Mouse (Mus musculus) CH12.LX (cell line): ENCODE data around the gene Ccdc86. TPM values are rescaled to one million over a fixed set of nuclear protein-coding genes. Genes with fewer than 3 reads are reported as not detected.

Experiments
- DNase-seq: peaks from one replicate; pipeline ENCODE4 v3.0.0-alpha.2; 2013; ENCODE audit errors: extremely low read depth
- H3K27ac ChIP-seq: 2 replicates; pipeline ENCODE4 v1.5.1; 2012; ENCODE audit warnings: low read depth, mild to moderate bottlenecking, control low read depth, moderate library complexity; ENCODE audit not compliant: insufficient read depth
- H3K27me3 ChIP-seq: replicated peaks from 2 replicates; pipeline ENCODE3; 2012; ENCODE audit warnings: inconsistent platforms
- H3K36me3 ChIP-seq, 2 experiments: replicated peaks in 1 of 2; 2 replicates each; pipeline versions ENCODE3 to v1.6.1; 2012; ENCODE audit warnings: inconsistent platforms in 1 of 2, low read length in 1 of 2, mild to moderate bottlenecking in 1 of 2, mixed read lengths in 1 of 2, moderate library complexity in 1 of 2; ENCODE audit not compliant: control insufficient read depth in 1 of 2, insufficient read depth in 1 of 2
- H3K4me1 ChIP-seq, 2 experiments: 2 replicates each; pipeline ENCODE4 v1.6.1; 2012; ENCODE audit warnings: inconsistent platforms in 1 of 2, moderate library complexity in 1 of 2; ENCODE audit not compliant: insufficient read depth in 2 of 2, control insufficient read depth in 1 of 2
- H3K4me2 ChIP-seq: 2 replicates; pipeline ENCODE4 v1.6.1; 2012; ENCODE audit warnings: low read depth, mild to moderate bottlenecking, control low read depth; ENCODE audit not compliant: poor library complexity, insufficient read depth, severe bottlenecking
- H3K4me3 ChIP-seq, 3 experiments: fragments of 150-350 bp in 1 of 3; sonication (generic) in 1 of 3; replicated peaks in 1 of 3; 2 replicates each; pipeline versions ENCODE3 to v1.5.1; 2011 to 2012; ENCODE audit warnings: low read depth in 2 of 3, low read length in 2 of 3, mild to moderate bottlenecking in 2 of 3, moderate library complexity in 2 of 3, control low read depth in 1 of 3, improper control_type of control experiment in 1 of 3, inconsistent platforms in 1 of 3, mixed read lengths in 1 of 3; ENCODE audit not compliant: poor library complexity in 1 of 3
- H3K79me2 ChIP-seq: replicated peaks from 2 replicates; pipeline ENCODE4 v1.6.1; 2012; ENCODE audit warnings: mild to moderate bottlenecking, moderate library complexity; ENCODE audit not compliant: control insufficient read depth, poor library complexity, insufficient read depth, severe bottlenecking; ENCODE audit errors: extremely low read depth
- H3K9ac ChIP-seq: 2 replicates; pipeline ENCODE4 v1.6.1; 2012; ENCODE audit warnings: low read depth, mild to moderate bottlenecking, control low read depth, moderate library complexity; ENCODE audit not compliant: insufficient read depth
- H3K9me3 ChIP-seq: replicated peaks from 2 replicates; pipeline ENCODE3; 2012; ENCODE audit warnings: low read length, inconsistent platforms, mixed read lengths
- BHLHE40 ChIP-seq: IDR thresholded peaks from 2 replicates; pipeline ENCODE4 v1.6.1; 2011; ENCODE audit warnings: mild to moderate bottlenecking, low read depth, low read length, improper control_type of control experiment
- CTCF ChIP-seq, 2 experiments: IDR thresholded peaks in 1 of 2; conservative IDR thresholded peaks in 1 of 2; 2 replicates each; pipeline ENCODE4 v1.5.1; 2011 to 2012; ENCODE audit warnings: low read depth in 2 of 2, low read length in 2 of 2, improper control_type of control experiment in 1 of 2, inconsistent platforms in 1 of 2, mild to moderate bottlenecking in 1 of 2, moderate library complexity in 1 of 2
- ELF1 ChIP-seq: IDR thresholded peaks from 2 replicates; pipeline ENCODE4 v1.6.1; 2014; ENCODE audit warnings: low read depth, mild to moderate bottlenecking, inconsistent platforms, low read length, improper control_type of control experiment
- IRF4 ChIP-seq: IDR thresholded peaks from 2 replicates; pipeline ENCODE4 v1.6.1; 2014; ENCODE audit warnings: low read depth, mild to moderate bottlenecking, inconsistent platforms, low read length, improper control_type of control experiment
- MAX ChIP-seq: IDR thresholded peaks from 2 replicates; pipeline ENCODE4 v1.6.1; 2011; ENCODE audit warnings: low read length, improper control_type of control experiment
- MAZ ChIP-seq: IDR thresholded peaks from 2 replicates; pipeline ENCODE4 v1.6.1; 2012; ENCODE audit warnings: low read depth, mild to moderate bottlenecking, inconsistent platforms, low read length, improper control_type of control experiment, moderate library complexity
- POLR2A ChIP-seq: IDR thresholded peaks from 2 replicates; pipeline ENCODE4 v1.6.1; 2011; ENCODE audit warnings: low read depth, mild to moderate bottlenecking, improper control_type of control experiment, low read length
- POLR2AphosphoS2 ChIP-seq: IDR thresholded peaks from 2 replicates; pipeline ENCODE4 v1.6.1; 2011; ENCODE audit warnings: low read depth, low read length, improper control_type of control experiment
- RCOR1 ChIP-seq: conservative IDR thresholded peaks from 2 replicates; pipeline ENCODE4 v1.6.1; 2012; ENCODE audit warnings: low read depth, mild to moderate bottlenecking, inconsistent platforms, low read length, improper control_type of control experiment
- TCF12 ChIP-seq: IDR thresholded peaks from 2 replicates; pipeline ENCODE4 v1.6.1; 2014; ENCODE audit warnings: low read depth, mild to moderate bottlenecking, inconsistent platforms, low read length, improper control_type of control experiment
- USF1 ChIP-seq: IDR thresholded peaks from 2 replicates; pipeline ENCODE4 v1.6.1; 2014; ENCODE audit warnings: low read depth, mild to moderate bottlenecking, inconsistent platforms, low read length, improper control_type of control experiment
- USF2 ChIP-seq: conservative IDR thresholded peaks from 2 replicates; pipeline ENCODE4 v1.6.1; 2011; ENCODE audit warnings: low read depth, low read length, improper control_type of control experiment
- dilution Hi-C: fragments of 300-500 bp; cut with MboI; formaldehyde crosslinking; loops from 2 replicates; pipeline ENCODE4 v1.14.3; 2020; ENCODE audit warnings: low sequenced_read_pairs; ENCODE audit not compliant: extremely low pct_unique_long_range_greater_than_20kb, extremely low pct_ligation_motif_present
- in situ Hi-C: fragments of 300-500 bp; cut with MboI; formaldehyde crosslinking; loops from 3 replicates; pipeline ENCODE4 v1.14.3; 2019; ENCODE audit warnings: low sequenced_read_pairs, low pct_ligation_motif_present, low pct_unique_long_range_greater_than_20kb, mixed read lengths
- polyA plus RNA-seq: library from polyadenylated mRNA; unstranded; fragments of >175 nt; gene quantifications from 2 replicates; pipeline ENCODE4 v1.2.1, GENCODE M21; 2012; ENCODE audit warnings: low read depth; ENCODE audit not compliant: insufficient read length
- total RNA-seq, 2 experiments: library from RNA; depleted of rRNA; stranded (reverse); fragments of 300-350 nt in 1 of 2; fragments of >200 nt in 1 of 2; gene quantifications; 2 replicates each; pipeline ENCODE4 v1.2.3; 2012 to 2014

Ccdc86 gene
- total and polyA plus RNA-seq, 3 experiments, result 9.5 to 44.8 (median 10.8) TPM

DNA sequence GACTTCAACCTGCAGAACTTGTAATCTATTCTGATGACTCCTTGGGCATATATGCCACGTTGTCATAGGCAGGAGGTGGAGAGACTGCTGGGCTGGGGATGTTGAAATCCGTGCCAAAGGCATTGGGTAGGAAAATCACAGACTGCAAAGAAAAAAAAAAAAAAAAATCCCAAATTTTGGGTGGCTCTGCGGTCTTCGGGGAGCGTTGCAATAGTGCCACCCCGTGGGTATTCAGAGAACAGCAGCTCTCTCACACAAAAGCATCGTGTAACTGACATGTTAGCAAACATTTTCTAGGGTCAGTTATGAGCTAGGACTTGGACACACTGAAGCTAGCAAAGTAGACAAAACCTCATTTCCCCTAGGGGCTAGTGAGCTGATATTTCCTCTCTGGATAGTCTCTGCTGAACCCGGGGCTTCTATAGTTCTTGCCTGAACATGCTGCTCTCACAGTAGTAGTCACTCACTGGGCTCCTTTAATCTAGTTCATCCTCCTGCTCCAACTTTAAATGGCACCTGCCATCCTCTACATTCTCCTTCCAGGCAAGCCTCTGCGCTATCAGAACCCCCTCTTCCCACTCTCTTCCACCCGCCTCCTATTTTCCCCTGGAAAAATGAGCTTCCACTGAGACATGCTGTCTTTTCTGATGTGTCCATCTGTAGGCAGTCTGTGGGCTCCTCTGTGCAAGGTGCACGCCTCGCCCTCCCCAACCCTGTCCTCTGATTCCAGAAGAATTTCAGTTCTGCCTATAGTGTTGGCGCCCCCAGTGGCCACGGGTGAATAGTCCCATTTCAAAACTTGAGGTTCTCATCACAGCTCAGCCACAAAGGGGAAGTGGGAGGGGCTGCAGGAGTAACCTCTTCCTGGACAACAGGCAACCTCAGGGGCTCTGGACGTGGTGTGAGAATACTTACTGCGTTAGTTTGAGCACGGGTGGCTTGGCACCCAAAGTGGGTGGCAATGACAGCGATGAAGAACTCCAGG, 30.4 kb upstream of the Ccdc86 start (continued):
- TF ChIP-seq USF2 (no peak), TCF12 (peak; percentile 42; the same call in 1 of the 2 replicates), MAZ (peak; percentile 42; the same call in 1 of the 2 replicates), IRF4 (peak; percentile 85), POLR2A (peak; percentile 68)

GRCm38 (mm10) chr19:10976318-10976717, 27.3 kb upstream of the Ccdc86 start:
- peaks cover 8% of the 10 kb centered on the region for H3K9me3 ChIP-seq
- H3K36me3 ChIP-seq, result no peaks in the 10 kb centered on the region
- H3K27me3 ChIP-seq, result peaks cover 14% of the 10 kb centered on the region
- H3K4me3 ChIP-seq, result no peak overlapping the region
- TF ChIP-seq POLR2AphosphoS2, result no peak
- peak; percentile 63 for TF ChIP-seq CTCF (conservative IDR thresholded peaks at IDR 0.05 in 1 of 2, IDR thresholded peaks at IDR 0.05 in 1 of 2; ENCODE audit: low read depth in 2 of 2, low read length in 2 of 2)
- TF ChIP-seq, all 38 proteins: peak for 1
- Histone ChIP-seq H3K27ac (no peak overlapping the region), H3K4me2 (no peak overlapping the region), H3K79me2 (no peaks in the 10 kb centered on the region), H3K9ac (no peak overlapping the region), H3K4me1 (peaks cover 0 to 18% of the 10 kb centered on the region in 2 experiments; a peak in 3 of 4 replicates)
- DNase-seq, result peak; percentile 39
- in situ Hi-C loops, result no loop called here
- dilution Hi-C loops, result no loop called here

GRCm38 (mm10) chr19:10975187-10975586, 26.1 kb upstream of the Ccdc86 start:
- in situ Hi-C loops (no loop called here), dilution Hi-C loops (no loop called here)
- H3K4me3 ChIP-seq, result no peak overlapping the region
- peaks cover 18% of the 10 kb centered on the region for H3K27me3 ChIP-seq
- H3K4me1 ChIP-seq, result peaks cover 0 to 11% of the 10 kb centered on the region in 2 experiments; a peak in 3 of 4 replicates
- no peak for DNase-seq
- no peak overlapping the region for H3K9ac ChIP-seq
- no peak overlapping the region for H3K27ac ChIP-seq
- TF ChIP-seq POLR2A (no peak), BHLHE40 (peak; percentile 34; the same call in 1 of the 2 replicates), USF1 (peak; percentile 63), ELF1 (no peak), USF2 (peak; percentile 77), MAX (no peak), RCOR1 (no peak)
- no peaks in the 10 kb centered on the region for H3K36me3 ChIP-seq
- H3K4me2 ChIP-seq, result no peak overlapping the region
- H3K79me2 ChIP-seq, result no peaks in the 10 kb centered on the region
- H3K9me3 ChIP-seq, result peaks cover 9% of the 10 kb centered on the region
